Mouse (Mus musculus): ENCODE data around the gene Sec24a. TPM values are rescaled to one million over a fixed set of nuclear protein-coding genes. Genes with fewer than 3 reads are reported as not detected.
"Not testable (repeated sequence)": the region's sequence is repeated elsewhere in the genome, so short reads cannot be mapped to it uniquely, and the experiment has no call there.

The Sec24a gene
- total RNA-seq (2021) = 10 to 100 TPM; 31.8 to 33.1 TPM
- long read RNA-seq, experiment 1, partial matches to known transcripts = 0 of 2 reads
- long read RNA-seq, experiment 1, other reads (novel, unspliced or antisense) = 2 of 2 reads
- long read RNA-seq, experiment 2, partial matches to known transcripts = 0 of 1 reads
- long read RNA-seq, experiment 2, other reads (novel, unspliced or antisense) = 0 of 1 reads

DNA sequence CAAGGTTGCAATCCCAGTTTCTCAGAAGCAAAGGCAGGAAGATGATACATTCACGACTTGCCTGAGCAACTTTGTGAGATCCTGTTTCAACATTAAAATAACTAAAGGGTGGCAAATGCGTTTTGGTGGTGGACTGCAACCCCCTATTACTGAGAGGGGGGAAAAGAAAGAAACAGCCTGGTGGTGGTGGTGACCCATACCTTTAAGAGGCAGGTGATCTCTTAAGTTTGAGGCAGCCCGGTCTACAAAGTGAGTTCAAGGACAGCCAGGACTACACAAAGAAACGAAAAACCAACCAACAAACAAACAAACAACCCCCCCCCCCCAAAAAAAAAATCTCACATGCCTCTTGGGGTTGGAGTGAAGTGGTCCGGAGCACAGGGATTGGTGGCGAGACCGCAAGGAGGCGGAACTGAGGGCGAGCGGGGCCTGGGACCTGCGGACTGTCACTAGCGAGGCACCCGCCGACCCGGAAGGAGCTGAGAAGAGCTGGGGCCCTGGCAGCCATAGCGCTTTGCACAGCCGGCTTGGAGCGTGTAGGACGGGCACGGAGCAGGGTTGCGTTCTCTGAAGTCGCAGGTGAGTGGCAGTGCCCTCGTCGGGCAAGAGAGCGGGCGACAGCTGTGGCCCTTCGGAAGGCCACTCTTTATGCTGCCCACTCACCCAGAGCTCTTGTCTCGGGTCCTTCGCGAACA lies at the start of gene Sec24a, which contains the start of gene Sar1b:
Sec24a (minus strand) TSS at position 422 of the 695 bp plus-strand sequence.
Sar1b (plus strand) TSS at position 475 of the 695 bp plus-strand sequence.
- DNase-seq (ENCODE audit: low spot score in 2 of 2) = peak; percentile 73 to 74

DNA sequence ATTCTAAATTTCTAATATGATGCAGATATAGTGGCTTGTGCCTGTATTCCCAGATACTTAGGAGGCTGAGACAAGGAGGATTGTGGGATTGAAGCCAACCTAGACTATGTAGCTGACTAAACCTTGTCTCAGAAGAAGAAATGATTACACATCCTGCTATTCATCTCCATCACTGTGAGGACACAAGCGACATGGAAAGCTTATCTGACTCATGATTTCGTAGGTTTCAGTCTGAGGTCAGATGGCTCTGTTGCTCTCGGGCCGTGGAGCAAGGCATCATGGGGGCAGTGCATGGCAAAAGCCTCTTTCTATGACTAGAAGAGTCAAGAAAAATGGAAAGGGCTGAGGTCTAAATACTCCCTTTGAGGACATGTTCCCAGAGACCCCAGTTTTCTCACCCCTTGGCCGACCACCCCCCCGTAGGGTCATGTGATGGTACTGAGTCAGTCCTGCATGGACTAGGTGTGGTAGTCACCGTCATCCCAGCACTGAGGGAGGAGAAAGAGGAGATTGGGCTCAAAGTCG lies 48.6 kb upstream of the Sec24a start:
- no peak for DNase-seq (ENCODE audit: low spot score in 2 of 2)

DNA sequence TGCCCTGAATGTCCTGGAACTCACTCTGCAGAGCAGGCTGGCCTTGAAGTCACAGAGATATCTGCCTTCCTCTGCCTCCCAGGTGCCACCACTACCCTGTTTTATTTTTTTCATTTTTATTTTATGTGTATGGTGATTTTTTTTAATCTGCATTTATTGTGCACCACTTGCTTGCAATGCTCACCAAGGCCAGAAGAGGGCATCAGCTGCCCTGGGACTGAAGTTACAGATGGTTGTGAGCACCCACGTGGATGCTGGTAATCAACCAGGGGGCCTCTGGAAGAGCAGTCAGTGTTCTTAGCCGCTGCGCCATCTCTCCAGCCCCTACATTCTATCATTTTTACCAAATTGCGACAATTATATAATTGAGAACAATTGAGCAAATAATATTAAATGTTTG lies 47.8 kb upstream of the Sec24a start:
- DNase-seq (ENCODE audit: low spot score in 2 of 2) = no peak

DNA sequence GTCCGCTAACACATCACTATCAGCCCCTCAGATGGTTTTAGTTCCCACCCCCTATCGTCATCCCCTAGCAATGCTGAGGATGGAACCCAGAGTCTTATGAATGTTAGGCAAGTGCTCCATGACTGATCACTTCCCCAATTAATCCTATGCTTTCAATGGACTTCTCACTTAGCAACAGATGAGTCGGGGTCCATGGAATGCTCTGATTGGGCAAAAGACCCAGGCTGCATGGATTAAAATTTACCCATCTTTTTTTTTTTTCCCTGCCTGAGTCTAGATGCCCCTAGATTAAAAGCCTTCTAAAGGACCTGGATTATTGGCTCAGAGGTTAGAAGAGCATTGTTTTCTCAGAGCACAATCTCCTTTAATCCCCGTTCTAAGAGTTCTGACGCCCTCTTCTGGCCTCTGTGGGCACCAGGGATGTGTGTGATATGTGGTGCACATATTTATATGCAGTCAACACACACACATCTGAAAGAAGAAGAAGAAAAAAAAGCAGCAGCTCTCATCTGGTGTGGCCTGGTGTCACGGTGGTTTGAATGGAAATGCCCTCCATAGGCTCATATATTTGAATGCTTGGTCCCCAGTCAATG lies 46.3 kb upstream of the Sec24a start:
- DNase-seq (ENCODE audit: low spot score in 2 of 2) = no peak

DNA sequence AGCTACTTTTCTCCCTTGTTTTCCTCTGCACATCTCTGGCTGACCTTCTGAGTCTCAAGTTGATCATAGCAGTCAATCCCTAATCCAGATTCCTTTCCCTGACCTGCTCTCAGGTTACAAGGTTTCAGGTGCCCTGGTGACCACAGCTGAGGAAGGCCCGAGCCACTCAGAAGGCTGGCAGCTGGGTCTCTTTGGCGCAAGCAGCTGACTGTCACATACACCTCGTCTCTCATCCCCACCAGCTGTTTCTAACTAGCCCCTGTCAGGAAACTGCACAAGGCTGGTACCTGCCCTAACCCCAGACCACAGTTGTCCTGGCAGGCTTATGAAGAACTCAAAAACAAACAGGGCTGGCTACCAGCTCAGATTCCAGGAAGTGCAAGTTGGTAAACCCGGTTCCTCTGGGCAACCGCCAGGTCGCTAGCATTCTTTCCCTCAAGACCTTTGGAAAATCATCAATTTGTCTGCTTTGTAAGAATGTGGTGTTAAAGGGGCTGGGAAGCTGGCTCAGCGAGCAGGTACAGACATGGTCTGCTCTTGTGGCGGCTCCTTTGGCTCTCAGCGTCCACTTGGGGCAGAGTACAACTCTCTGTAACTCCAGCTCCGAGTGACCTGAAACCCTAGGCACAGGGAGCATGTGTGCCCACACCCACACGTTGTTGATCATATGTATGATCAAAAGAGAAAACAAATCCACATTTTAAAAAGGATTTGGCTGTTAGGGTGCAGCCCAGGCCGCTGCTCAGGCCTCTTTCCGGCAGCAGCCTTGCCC lies 43.9 kb upstream of the Sec24a start:
- no peak for DNase-seq (ENCODE audit: low spot score in 2 of 2)

DNA sequence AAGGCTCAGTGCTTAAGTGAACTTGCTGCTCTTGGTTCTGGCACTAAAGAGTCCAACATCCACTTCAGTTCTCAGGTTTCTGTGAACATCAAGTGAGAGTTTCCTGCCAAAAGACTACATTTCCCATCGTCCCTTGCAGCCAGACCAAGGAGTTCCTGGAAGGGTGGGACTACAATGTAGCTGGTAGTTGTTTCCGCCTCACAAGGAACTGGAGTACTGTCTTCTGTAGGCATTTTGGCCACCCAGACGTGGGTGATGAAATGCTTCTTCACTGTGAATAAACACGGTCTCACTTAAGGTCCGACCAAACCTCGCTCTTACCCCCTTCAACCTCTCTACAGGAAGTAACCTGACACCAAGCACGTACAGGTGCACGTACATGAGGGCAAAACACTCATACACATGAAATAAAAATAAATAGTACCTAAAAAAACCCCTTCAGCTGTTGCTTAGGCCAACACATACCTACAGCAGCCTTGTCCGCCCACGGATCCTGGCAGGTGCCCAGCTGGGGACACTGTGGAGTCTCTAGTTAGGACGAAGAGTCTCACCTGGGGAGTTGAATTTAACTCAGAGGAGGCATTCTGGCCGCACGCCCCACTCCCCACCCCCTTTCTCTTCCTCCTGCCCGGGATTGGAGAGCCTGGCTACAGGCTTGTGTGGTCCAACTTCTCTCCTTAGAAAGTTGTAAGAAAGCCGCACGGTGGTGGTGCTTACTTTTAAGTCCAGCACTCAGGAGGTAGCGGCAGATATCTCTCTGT lies 42.0 kb upstream of the Sec24a start:
- DNase-seq (ENCODE audit: low spot score in 2 of 2) = no peak

DNA sequence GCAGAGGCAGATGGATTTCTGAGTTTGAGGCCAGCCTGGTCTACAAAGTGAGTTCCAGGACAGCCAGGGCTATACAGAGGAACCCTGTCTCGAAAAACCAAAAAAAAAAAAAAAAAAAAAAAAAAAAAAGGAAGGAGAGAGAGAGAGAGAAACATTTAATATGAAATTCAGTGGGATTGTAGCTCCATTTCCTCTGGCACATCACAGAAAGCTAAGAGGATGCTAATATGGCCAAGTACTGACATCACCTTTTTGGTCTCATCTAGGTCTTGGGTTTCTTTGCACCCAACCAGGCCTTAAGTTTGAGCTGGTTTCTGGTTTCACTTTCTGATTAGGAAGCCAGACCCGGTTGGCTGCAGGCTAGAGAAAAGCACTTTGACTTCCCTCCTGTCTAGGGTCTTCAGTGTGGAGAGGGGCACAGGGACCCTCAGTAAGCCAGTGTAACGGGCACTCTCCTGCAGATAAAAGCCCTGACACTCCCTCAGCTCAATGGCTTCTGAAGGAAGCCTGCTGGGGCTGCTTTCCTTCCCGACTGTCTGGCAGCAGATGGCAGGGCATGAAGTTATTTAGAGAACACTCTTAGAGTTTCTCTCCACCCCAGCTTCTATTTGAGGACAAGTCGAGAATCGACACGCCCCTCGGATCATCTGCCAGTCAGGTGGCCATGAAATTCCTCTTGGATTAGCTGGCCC lies 37.3 kb upstream of the Sec24a start:
- DNase-seq (ENCODE audit: low spot score in 2 of 2) = no peak

DNA sequence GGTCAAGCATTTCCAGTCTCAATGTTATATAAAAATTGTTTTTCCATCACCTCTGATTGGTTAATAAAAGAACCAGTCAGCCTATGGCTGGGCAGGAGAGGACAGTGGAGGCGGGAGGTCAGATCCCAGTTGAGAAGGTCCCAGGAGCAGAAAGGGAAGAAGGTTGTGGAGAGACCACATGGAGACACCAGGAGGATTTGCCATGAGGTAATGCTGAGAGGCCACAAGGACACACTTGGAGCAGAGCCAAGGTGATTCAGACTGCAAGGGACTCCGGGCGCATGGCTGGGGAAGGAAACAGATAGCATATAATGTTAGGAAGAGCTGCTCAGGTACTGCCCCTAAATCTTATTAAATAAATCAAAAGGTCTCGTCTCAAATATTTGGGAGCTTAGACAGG lies 32.8 kb upstream of the Sec24a start:
- no peak for DNase-seq (ENCODE audit: low spot score in 2 of 2)

DNA sequence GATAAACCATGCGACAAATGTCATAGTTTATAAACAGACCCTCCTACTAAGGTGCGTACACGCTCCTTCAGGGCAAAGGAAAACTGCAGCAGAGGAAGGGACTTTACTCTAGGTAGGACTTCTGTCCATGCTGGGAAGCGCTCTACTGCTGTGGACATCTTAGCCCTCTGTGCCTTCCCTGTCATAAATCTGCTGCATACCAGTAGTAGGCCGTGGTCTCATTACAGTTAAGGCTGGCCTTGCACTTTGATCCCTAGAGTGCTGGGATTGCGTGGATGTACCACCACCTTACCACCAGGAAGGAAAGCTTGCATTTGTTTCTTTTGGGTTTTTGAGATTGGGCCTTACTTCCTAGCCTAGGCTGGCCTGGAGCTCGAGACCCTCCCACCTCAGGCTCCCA lies 27.2 kb upstream of the Sec24a start:
- no peak for DNase-seq (ENCODE audit: low spot score in 2 of 2)

DNA sequence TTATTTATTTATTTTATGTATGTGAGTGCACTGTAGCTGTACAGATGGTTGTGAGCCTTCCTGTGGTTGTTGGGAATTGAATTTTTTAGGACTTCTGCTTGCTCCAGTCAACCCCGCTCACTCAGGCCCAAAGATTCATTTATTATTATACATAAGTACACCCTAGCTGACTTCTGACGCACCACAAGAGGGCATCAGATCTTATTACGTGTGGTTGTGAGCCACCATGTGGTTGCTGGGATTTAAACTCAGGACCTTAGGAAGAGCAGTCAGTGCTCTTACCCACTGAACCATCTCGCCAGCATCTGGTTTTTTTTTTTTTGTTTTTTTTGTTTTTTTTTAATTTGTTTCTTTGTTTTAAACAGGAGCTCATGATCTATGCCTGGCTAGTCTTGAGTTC lies 26.3 kb upstream of the Sec24a start:
- DNase-seq (ENCODE audit: low spot score in 2 of 2) = not testable (repeated sequence)

DNA sequence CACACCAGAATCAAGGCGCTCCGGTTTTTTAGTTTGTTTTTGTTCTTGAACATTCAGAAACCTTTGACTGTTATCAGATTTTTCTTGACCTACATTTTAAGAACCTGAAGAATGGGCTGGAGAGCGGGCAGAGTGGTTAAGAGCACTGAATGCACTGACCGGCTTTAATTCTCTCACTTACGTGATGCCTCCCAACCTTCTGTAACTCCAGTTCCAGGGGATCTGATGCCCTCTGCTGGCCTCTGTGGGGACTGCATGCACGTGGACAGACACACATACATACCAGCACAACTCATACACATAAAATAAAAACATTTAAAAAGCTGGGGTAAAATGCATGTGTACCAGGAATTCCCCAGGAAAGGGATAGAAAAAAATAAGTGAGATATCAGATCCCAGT lies 22.5 kb upstream of the Sec24a start:
- peak; percentile 31 to 49 for DNase-seq (ENCODE audit: low spot score in 2 of 2)

DNA sequence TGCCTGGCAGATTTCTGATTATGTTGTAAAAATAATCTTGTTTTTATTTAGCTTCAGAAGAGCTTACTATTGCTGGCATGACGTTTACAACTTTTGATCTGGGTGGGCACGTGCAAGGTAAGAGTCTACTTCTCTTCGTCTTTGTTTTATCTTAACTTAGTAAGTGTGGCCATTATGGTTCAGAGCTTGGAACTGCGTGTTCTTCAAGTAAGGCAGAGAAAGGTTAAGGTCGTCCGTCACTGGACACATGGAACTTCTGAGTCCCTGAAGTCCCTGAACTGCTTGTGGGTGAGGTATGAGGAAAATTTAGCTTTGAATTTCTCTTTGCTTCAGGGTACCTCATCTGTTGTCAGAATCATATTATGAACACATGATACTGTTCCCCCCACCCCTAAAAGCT lies 19.3 kb upstream of the Sec24a start:
- no peak for DNase-seq (ENCODE audit: low spot score in 2 of 2)

DNA sequence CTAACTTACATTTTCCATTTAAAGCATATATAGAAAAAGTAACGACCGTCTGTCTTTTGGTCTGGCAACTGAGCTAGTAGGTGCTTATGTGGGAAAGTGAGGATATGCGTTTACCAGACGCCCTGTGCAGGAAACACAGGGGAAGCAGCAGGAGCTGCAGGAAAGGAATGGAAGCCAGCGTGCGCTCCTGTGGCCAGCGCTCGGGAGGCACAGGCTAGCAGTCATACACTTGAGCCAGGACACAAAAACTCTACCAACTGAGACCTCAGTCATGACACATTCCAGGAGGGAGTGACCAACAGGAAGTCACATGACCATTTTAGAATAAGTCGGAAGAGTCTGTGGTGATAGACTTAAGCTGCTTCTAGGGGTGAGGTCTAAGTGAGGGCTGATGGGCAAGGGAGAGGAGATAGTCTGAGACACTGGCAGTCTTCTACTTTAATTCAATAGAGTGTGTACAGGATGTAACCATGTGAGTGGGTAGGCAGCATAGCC lies 17.4 kb upstream of the Sec24a start:
- no peak for DNase-seq (ENCODE audit: low spot score in 2 of 2)

DNA sequence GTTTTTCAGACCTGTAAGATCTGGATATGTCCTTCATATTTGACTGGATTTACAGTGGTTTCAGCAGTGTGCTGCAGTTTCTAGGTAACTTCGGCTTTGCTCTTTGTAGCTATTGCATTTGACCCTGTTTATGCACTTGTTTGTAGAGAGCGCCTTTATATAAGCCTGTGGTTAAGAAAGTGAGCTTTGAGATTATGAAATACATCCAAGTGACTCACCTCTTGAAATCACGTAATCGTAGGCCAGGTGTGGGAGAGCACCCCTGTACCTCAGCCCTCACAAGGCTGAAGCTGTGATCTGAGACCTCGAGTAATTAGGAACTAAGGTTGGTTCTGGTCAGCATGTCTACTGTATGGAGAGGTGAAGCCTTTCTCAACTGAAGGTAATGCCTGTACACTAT lies 14.0 kb upstream of the Sec24a start:
- DNase-seq (ENCODE audit: low spot score in 2 of 2) = no peak

DNA sequence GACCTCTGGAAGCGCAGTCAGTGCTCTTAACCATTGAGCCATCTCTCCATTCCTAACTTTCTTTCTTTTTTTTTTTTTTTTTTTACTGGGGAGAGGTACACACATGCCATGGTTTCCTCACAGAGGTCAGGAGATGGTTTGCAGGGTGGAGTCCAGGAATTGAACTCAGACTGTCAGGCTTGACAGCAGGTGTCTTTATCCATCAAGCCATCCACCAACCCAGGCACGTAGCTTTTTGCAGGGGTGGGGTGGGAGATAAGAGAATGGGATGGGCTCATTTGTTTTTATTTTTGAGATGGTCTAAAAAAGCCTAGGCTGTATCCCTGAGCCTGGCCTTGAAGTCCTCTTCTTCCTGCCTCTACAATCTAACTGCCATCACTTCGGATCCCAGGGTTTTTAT lies 12.1 kb upstream of the Sec24a start:
- no peak for DNase-seq (ENCODE audit: low spot score in 2 of 2)

DNA sequence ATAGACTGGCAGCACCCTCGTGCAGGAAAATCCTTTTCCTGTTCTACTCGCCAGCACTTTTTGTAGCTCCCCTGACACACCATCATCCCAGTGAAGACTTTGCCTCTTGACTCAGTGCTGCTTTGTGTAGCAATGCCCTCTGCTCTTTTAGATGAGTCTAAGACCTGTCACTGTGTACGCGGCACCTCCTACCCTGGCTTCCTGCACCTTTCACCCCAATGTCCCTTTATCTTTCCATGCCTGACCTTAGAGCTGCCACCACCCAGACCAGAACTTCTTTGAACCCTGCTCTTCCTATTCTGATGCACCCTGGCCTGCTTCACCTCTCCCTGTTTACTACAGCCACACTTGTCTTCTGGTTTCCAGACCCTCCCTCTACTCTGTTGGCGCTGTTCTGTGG lies 4.9 kb upstream of the Sec24a start:
- DNase-seq (ENCODE audit: low spot score in 2 of 2) = no peak

DNA sequence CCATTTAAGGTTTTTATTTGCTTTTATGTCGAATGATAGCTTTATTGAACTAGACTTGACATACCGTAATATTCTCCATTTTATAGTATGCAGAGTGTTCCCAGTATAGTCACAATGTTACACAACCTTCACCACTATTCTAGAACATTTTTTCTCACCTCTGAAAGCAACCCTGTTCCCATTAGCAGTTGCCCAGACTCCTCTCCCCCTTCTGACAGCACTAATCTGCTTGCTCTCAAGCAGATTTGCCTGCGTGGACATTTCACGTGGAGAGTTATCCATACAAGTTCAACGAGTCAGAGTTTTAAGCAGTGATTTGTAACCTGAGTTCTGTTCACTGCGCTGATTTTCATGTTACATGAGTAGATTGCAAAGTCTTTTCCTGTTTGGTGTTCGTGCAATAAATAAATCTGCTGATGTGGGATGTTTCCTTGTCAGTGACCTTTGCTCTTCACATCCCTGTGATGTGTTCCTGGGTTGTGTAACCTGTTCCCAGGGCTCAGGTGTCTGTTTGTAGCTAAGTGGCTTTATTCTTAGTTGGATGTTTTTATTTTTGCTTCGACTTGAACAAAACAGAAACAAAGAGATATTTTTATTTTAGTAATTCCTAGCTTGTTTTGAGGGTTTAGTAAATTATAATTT lies 4.3 kb upstream of the Sec24a start:
- DNase-seq (ENCODE audit: low spot score in 2 of 2) = no peak

DNA sequence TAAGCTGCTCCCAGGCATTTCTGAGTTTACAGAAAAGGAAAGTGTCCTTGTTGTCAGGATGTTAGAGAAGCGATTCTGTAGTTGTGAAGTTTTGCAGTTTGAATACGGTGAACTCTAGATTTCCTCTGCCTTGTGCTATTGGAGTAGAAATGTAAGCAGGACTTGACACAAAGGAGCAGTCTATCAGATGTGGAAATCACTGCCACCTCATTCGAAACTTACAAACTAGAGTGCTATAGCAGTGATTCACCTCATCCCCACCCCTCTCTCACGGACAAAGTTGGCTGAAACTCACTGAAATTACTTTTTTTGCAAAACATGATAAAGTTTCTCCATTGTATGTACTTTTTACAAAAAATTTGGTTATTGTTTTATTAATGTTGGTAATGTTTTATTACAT lies 1.4 kb upstream of the Sec24a start:
- DNase-seq (ENCODE audit: low spot score in 2 of 2) = no peak

DNA sequence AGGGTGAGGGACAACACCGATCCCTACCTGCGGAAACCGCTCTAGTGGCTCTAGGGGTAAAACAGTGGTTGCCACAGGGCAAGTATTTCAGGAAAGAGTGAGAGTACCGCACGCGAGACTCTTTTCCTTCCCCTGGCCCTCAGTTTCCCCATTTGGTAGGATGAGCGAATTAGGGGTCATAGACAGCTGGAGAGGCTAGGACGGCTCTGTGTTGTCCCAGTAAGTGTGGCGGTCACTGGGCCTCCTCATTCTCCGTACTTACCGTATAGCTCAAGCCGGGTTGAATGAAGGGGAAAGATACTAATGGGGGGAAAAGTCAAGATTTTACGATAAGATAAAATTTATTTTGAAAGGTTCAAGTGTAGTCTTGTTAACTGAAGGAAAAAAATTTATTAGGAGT lies 521 bp upstream of the Sec24a start:
- DNase-seq (ENCODE audit: low spot score in 2 of 2) = no peak

DNA sequence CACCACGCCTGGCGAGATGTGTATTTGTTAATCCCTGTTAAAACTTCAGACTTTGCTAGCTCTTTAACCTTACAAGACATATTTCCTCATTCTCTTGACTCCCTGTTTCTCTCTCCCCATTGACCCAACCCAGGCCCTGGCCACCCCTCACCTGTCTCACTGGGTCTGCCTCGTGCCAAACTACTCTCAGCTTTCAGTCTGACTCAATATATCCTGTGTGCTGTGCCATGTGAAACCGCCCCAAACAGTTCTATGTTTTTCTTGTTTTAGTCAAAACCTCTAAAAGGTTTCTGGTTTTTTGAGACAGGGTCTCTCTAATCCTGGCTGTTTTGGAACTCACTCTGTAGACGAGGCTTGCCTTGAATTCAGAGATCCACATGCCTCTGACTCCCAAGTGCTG lies 2.2 kb downstream of the Sec24a start:
- DNase-seq (ENCODE audit: low spot score in 2 of 2) = no peak
